Mouse (Mus musculus) small intestine, adult 2 months (tissue): ENCODE results near the gene Map4k2.

Source experiments
- CTCF ChIP-seq: fragments of 200-500 bp; IDR thresholded peaks from 2 replicates; pipeline ENCODE4 v1.5.1; 2012; ENCODE audit warnings: low read depth, mild to moderate bottlenecking, control low read depth, inconsistent platforms, low read length, moderate library complexity, mixed read lengths; ENCODE audit not compliant: insufficient replicate concordance, insufficient read length; ENCODE audit errors: extremely low read depth
- POLR2A ChIP-seq: fragments of 200-500 bp; IDR thresholded peaks from 2 replicates; pipeline ENCODE4 v1.6.1; 2012; ENCODE audit warnings: low read depth, mild to moderate bottlenecking, control low read depth, inconsistent platforms, low read length, moderate library complexity

GRCm38 (mm10) chr19:6354030-6354429 lies 13.1 kb downstream of the Map4k2 start:
- no peak for TF ChIP-seq POLR2A
- TF ChIP-seq CTCF: no peak
